Mouse (Mus musculus) lung, embryonic 15.5 days (tissue): ENCODE data around the gene Prr3. TPM values are rescaled to one million over a fixed set of nuclear protein-coding genes. Genes with fewer than 3 reads are reported as not detected.
"Not testable (repeated sequence)": the region's sequence is repeated elsewhere in the genome, so short reads cannot be mapped to it uniquely, and the experiment has no call there.

ENCODE experiments used
- ATAC-seq: fragments of 200-750 bp; cut with Nextera tagmentation; 2 replicates; pipeline ENCODE4 v1.8.0; 2017; ENCODE audit warnings: moderate number of reproducible peaks, borderline replicate concordance; ENCODE audit not compliant: low FRiP score, low TSS enrichment; ENCODE audit errors: extremely low read depth
- H3K27ac ChIP-seq: fragments of 300-500 bp; sonication (generic); 2 replicates; pipeline ENCODE4 v1.5.1; 2015; ENCODE audit warnings: moderate library complexity, mild to moderate bottlenecking, inconsistent platforms
- H3K27me3 ChIP-seq: fragments of 300-500 bp; sonication (generic); 2 replicates; pipeline ENCODE4 v1.6.1; 2015; ENCODE audit warnings: inconsistent platforms
- H3K36me3 ChIP-seq: fragments of 300-500 bp; sonication (generic); 2 replicates; pipeline ENCODE4 v1.6.1; 2015; ENCODE audit warnings: inconsistent platforms
- H3K4me1 ChIP-seq: fragments of 300-500 bp; sonication (generic); 2 replicates; pipeline ENCODE4 v1.6.1; 2015; ENCODE audit warnings: inconsistent platforms
- H3K4me2 ChIP-seq: fragments of 300-500 bp; sonication (generic); 2 replicates; pipeline ENCODE4 v1.6.1; 2015; ENCODE audit warnings: inconsistent platforms, mild to moderate bottlenecking, moderate library complexity
- H3K4me3 ChIP-seq: fragments of 300-500 bp; sonication (generic); 2 replicates; pipeline ENCODE4 v1.5.1; 2015; ENCODE audit warnings: mild to moderate bottlenecking, inconsistent platforms
- H3K9ac ChIP-seq: fragments of 300-500 bp; sonication (generic); 2 replicates; pipeline ENCODE4 v1.6.1; 2015; ENCODE audit warnings: inconsistent platforms
- H3K9me3 ChIP-seq: fragments of 300-500 bp; sonication (generic); 2 replicates; pipeline ENCODE4 v1.6.1; 2016; ENCODE audit warnings: inconsistent platforms
- WGBS: fragments of 180-500 bp; shearing (Covaris S2); methylation state at CpG from one replicate; pipeline ENCODE4 v1.1.7; 2015; 5-methylcytosine and 5-hydroxymethylcytosine counted together
- polyA plus RNA-seq: library from polyadenylated mRNA; unstranded; fragments of >200 nt; fragmentation: Nextera tagmentation; extraction: Ambion mirVana; gene quantifications from 2 replicates; pipeline ENCODE4 v1.2.1, GENCODE M21; 2015

Gene Prr3
- polyA plus RNA-seq, 1 experiment from 2014 or later, result 29.3 TPM

DNA sequence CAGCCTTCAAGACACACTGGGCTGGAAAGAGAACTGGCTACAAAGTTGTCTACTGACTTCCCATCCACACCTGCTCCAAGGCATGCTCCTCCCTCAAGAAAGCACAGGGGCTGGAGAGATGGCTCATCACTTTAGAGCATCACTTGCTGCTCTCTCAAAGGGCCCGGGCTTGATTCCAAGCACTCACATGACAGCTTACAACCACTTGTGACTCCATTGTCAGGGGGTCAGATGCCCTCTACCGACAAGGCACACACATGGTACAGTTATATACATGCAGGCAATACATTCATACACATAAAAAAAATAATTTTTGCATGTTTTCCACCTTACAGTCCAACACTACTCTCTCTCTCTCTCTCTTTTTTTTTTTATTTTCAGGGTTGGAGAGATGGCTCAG, 12.4 kb downstream of the Prr3 start:
- no peak overlapping the region for H3K4me3 ChIP-seq
- H3K9me3 ChIP-seq, result no peaks in the 10 kb centered on the region
- H3K36me3 ChIP-seq, result peaks cover 35% of the 10 kb centered on the region
- no peak for ATAC-seq
- H3K4me2 ChIP-seq, result no peak overlapping the region
- no peaks in the 10 kb centered on the region for H3K27me3 ChIP-seq
- no peak overlapping the region for H3K27ac ChIP-seq
- H3K4me1 ChIP-seq, result peaks cover 17% of the 10 kb centered on the region
- H3K9ac ChIP-seq, result no peak overlapping the region
- WGBS, result 81% methylated on average over 2 of the region's 2 CpGs

DNA sequence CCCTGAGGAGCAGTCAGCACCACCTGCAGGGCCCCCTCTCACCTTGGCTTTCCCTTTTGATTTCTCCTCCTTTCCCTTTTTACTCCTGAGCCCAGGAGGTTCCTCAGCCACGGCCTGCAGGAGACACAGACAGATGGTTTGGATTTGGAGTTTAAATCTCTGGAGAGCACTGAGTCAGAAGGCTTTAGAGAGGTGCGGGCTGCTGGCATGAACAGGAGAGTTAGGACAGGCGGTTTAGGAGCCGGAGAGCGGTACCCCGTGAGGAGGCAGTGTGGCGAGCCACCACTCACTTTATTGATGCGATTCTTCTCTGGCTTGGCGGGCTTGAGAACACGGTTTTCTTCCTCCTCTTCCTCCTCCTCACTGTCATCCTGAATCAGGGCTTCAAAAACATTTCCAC, 16.8 kb downstream of the Prr3 start:
- Histone ChIP-seq H3K27me3 (no peaks in the 10 kb centered on the region), H3K4me1 (peaks cover 3% of the 10 kb centered on the region), H3K9me3 (no peaks in the 10 kb centered on the region), H3K4me3 (no peak overlapping the region), H3K9ac (no peak overlapping the region), H3K27ac (no peak overlapping the region), H3K4me2 (no peak overlapping the region), H3K36me3 (peaks cover 71% of the 10 kb centered on the region)
- no peak for ATAC-seq
- WGBS, result 87% methylated on average over 10 of the region's 10 CpGs

DNA sequence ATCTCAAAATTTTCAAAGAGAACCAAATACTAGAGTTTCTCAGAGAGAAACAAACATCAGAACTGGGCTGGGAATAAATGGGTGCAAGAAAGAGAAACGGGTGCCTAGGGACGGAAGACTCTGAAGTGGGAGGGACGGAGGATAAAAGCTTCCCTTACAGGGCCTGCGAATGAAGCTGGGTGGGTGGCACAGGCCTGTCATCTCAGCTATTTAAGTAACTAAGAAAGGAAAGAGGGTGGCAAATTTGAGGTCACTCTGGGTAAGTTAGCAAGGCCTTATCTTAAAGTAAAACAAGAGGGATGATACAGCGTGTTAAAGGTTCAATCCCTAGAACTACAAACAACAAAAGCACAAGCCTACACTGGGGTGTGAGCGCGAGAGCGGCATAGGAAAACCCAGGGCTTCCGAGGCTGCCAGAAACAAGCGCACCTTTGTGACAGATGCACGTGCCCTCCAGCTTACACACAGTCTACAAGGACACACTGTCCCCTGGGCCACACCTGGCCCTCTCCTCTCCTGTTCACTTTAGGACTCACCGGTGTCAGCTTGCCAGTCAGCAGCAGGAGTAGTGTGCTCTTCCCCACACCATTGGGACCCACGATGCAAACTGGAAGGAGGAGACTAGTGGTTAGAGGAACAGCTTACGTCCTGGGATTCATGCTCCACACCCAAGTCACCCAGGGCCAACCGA, 21.4 kb downstream of the Prr3 start:
- no peak for ATAC-seq
- 94% methylated on average over 15 of the region's 15 CpGs for WGBS

GRCm38 (mm10) chr17:35954665-35955064, 25.4 kb downstream of the Prr3 start:
- H3K9ac ChIP-seq, result no peak overlapping the region
- 75% methylated on average over 8 of the region's 8 CpGs for WGBS
- no peak overlapping the region for H3K4me3 ChIP-seq
- H3K4me1 ChIP-seq, result no peaks in the 10 kb centered on the region
- H3K9me3 ChIP-seq, result no peaks in the 10 kb centered on the region
- no peak for ATAC-seq
- H3K36me3 ChIP-seq, result peaks cover 43% of the 10 kb centered on the region
- no peak overlapping the region for H3K4me2 ChIP-seq
- H3K27me3 ChIP-seq, result no peaks in the 10 kb centered on the region
- no peak overlapping the region for H3K27ac ChIP-seq

More for the DNA sequence above, 21.4 kb downstream of the Prr3 start:
- H3K27me3 ChIP-seq, result no peaks in the 10 kb centered on the region
- H3K36me3 ChIP-seq, result peaks cover 82% of the 10 kb centered on the region
- H3K9me3 ChIP-seq, result no peaks in the 10 kb centered on the region
- no peak overlapping the region for H3K9ac ChIP-seq
- no peak overlapping the region for H3K4me2 ChIP-seq
- no peak overlapping the region for H3K27ac ChIP-seq
- no peak overlapping the region for H3K4me3 ChIP-seq
- no peaks in the 10 kb centered on the region for H3K4me1 ChIP-seq

- ATAC-seq, H3K4me2 ChIP-seq, H3K27ac ChIP-seq, H3K27me3 ChIP-seq, H3K9ac ChIP-seq, H3K4me1 ChIP-seq, H3K9me3 ChIP-seq, H3K4me3 ChIP-seq: not testable (repeated sequence)
- peaks cover 21% of the 10 kb centered on the region for H3K36me3 ChIP-seq
- WGBS, result 85% methylated on average over 3 of the region's 3 CpGs
Measured at GRCm38 (mm10) chr17:35952559-35952958, 27.5 kb downstream of the Prr3 start.

GRCm38 (mm10) chr17:35950946-35951345, 29.1 kb downstream of the Prr3 start:
- H3K27ac ChIP-seq, H3K4me3 ChIP-seq, H3K9me3 ChIP-seq, H3K4me1 ChIP-seq, H3K9ac ChIP-seq, H3K36me3 ChIP-seq, H3K27me3 ChIP-seq, H3K4me2 ChIP-seq, ATAC-seq: not testable (repeated sequence)

DNA sequence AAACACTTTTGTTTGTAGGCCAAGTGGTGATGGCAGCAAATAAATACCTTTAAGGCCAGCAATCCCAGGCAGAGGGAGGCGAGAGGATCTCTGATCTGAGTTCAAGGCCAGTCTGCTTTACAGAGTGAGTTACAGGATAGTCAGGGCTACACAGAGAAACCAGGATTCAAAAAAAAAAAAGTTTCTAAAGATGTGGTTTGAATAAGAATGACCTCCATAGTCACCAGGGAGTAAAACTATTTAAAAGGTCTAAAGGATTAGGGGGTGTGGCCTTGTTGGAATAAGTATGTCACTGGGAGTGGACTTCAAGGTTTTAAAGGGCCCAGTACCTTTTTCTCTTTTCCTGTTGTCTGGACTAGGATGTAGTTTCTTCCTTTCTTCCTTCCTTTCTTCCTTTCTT, 40.1 kb downstream of the Prr3 start:
- no peak overlapping the region for H3K27ac ChIP-seq
- 45% methylated on average over 1 of the region's 1 CpGs for WGBS
- no peaks in the 10 kb centered on the region for H3K27me3 ChIP-seq
- no peak overlapping the region for H3K4me2 ChIP-seq
- H3K36me3 ChIP-seq, result no peaks in the 10 kb centered on the region
- no peaks in the 10 kb centered on the region for H3K4me1 ChIP-seq
- no peak for ATAC-seq
- H3K4me3 ChIP-seq, result no peak overlapping the region
- H3K9ac ChIP-seq, result no peak overlapping the region
- H3K9me3 ChIP-seq, result no peaks in the 10 kb centered on the region

DNA sequence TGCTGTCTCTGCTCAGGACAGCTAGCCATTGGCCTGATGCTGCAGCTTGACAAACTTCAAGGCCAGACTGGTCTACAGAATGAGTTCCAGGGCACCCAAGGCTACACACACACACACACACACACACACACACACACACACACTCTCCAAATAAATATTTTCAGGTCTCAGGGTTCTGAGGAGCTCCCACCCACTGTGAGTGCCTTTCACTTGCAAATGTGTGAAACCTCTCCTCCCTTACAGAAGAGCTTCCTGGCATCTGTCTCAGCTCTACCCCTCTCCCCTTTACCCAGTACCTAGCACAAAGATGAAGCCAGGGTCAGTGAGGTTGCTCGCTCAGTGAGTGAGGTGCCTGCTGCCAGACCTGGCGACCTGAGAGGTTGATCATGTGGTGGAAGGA, 40.9 kb downstream of the Prr3 start:
- no peaks in the 10 kb centered on the region for H3K4me1 ChIP-seq
- H3K27me3 ChIP-seq, result no peaks in the 10 kb centered on the region
- WGBS, result 41% methylated on average over 2 of the region's 2 CpGs
- H3K36me3 ChIP-seq, result no peaks in the 10 kb centered on the region
- no peak overlapping the region for H3K4me3 ChIP-seq
- no peak overlapping the region for H3K27ac ChIP-seq
- no peaks in the 10 kb centered on the region for H3K9me3 ChIP-seq
- no peak for ATAC-seq
- no peak overlapping the region for H3K9ac ChIP-seq
- no peak overlapping the region for H3K4me2 ChIP-seq

DNA sequence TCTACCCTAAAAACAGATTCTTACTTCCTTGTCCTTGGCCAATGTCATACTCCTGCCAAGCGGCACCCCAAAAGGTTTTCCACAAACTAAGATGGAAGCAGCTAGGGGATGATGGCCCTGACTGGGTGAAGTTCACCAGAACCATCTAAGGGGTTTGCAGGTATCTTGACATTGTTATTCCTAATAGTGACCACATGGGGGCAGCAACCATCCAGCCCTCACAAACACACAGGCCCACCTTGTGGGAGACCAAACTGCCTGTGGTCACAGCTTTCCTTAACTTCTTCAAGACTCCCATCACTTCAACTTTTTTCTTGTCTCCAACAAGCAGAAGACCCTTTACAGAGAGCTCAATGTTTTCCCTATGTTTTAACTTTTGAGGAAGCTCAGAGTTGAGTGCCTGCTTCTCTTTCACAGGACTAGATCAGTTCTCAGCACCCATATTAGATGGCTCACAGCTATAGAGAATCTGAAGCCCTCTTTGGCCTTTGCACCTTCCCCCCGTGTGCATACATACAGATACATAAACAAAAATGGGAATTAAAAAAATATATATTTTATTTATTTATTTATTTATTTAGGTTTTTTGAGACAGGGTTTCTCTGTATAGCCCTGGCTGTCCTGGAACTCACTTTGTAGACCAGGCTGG, 42.2 kb downstream of the Prr3 start:
- Histone ChIP-seq H3K27me3 (no peaks in the 10 kb centered on the region), H3K4me3 (no peak overlapping the region), H3K9ac (no peak overlapping the region), H3K4me2 (no peak overlapping the region), H3K9me3 (no peaks in the 10 kb centered on the region), H3K4me1 (no peaks in the 10 kb centered on the region), H3K27ac (no peak overlapping the region), H3K36me3 (no peaks in the 10 kb centered on the region)
- ATAC-seq, result no peak
- WGBS, result 28% methylated on average over 2 of the region's 2 CpGs

DNA sequence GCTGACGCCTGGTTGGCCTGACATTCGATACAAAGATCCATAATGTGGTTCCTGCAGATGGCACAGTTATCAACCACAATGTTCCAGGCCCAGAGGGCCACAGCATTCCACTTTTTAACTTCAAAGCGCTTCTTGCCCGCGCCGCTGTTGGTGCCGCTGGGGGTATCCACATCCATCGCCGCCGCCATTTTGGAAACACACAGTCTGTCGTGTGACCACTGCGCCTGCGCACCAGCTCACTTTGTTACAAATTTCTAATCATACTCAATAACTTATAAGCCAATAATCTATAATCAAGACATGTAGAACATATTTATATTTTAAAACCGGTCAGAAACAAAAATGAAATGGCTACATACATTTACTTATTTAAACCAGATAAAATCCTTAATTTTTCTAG, 44.3 kb downstream of the Prr3 start:
- H3K27me3 ChIP-seq, H3K4me1 ChIP-seq, H3K9ac ChIP-seq, H3K4me2 ChIP-seq, H3K4me3 ChIP-seq, H3K36me3 ChIP-seq, H3K27ac ChIP-seq, ATAC-seq, H3K9me3 ChIP-seq: not testable (repeated sequence)
- 84% methylated on average over 14 of the region's 14 CpGs for WGBS

GRCm38 (mm10) chr17:35932608-35933007, 47.4 kb downstream of the Prr3 start:
- peaks cover 41% of the 10 kb centered on the region for H3K36me3 ChIP-seq
- H3K9ac ChIP-seq, result no peak overlapping the region
- H3K27me3 ChIP-seq, result no peaks in the 10 kb centered on the region
- H3K27ac ChIP-seq, result no peak overlapping the region
- no peak overlapping the region for H3K4me3 ChIP-seq
- H3K9me3 ChIP-seq, result no peaks in the 10 kb centered on the region
- no peak overlapping the region for H3K4me2 ChIP-seq
- WGBS, result 90% methylated on average over 4 of the region's 4 CpGs
- H3K4me1 ChIP-seq, result no peaks in the 10 kb centered on the region
- no peak for ATAC-seq

DNA sequence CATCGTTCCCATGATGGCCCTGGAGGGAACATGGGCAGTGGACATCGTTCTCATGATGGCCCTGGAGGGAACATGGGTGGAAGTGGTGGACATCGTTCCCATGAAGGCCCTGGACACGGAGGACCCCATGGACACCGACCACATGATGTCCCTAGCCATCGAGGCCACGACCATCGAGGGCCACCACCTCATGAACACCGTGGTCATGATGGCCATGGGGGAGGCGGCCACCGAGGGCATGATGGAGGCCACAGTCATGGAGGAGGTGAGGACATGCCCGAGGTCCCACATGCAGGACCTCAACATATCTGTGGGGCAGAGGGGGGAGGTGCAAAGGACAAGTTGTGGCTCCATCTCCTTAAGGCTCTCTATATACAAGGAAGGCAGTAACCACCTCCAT, 49.4 kb downstream of the Prr3 start:
- H3K27ac ChIP-seq, result no peak overlapping the region
- H3K9ac ChIP-seq, result no peak overlapping the region
- 94% methylated on average over 12 of the region's 12 CpGs for WGBS
- ATAC-seq, result peak; percentile 25; the same call in 1 of the 2 replicates
- no peaks in the 10 kb centered on the region for H3K9me3 ChIP-seq
- no peaks in the 10 kb centered on the region for H3K27me3 ChIP-seq
- no peaks in the 10 kb centered on the region for H3K4me1 ChIP-seq
- H3K4me3 ChIP-seq, result no peak overlapping the region
- peaks cover 57% of the 10 kb centered on the region for H3K36me3 ChIP-seq
- no peak overlapping the region for H3K4me2 ChIP-seq
